Mouse (Mus musculus) left cerebral cortex, postnatal 36 days (tissue): Measurements from ENCODE around the gene Cacna2d1. TPM values are rescaled to one million over a fixed set of nuclear protein-coding genes. Genes with fewer than 3 reads are reported as not detected.

Source experiments
- DNase-seq, 2 experiments: peaks; one replicate each; pipeline ENCODE4 v3.0.0; 2021 to 2022; ENCODE audit warnings: low spot score in 2 of 2, mixed read lengths in 1 of 2
- intact Hi-C: fragments of 180-260 bp; cut with DNase I; formaldehyde crosslinking; loops from one replicate; pipeline ENCODE4 v1.15.1; 2025
- total RNA-seq, 2 experiments: library from RNA; stranded (reverse); gene quantifications; 2 replicates each; pipeline ENCODE4 v1.2.3; 2021

Gene Cacna2d1
- total RNA-seq, 2 experiments from 2014 or later, result 187 to 210 TPM

DNA sequence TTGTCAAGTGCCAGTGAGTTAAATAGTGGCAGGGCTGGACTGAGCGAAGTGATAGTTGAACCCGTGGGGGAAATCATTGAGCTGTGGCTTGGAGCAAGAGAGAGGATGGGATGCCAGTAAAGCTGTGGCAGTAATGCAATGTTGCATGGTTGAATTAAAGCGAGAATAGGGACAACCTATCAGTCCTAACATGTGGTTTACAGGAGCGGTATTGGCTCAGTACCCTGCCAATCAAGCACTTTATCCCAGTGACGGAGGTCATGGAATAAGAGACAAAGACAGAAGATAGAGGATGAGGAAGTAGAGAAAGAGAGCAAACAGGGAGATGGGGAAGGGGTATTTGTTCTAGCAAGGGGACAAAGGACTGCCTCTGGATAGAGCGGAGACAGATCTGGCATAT lies 187.6 kb downstream of the Cacna2d1 start:
- intact Hi-C loops, result no loop called here
- no peak for DNase-seq

DNA sequence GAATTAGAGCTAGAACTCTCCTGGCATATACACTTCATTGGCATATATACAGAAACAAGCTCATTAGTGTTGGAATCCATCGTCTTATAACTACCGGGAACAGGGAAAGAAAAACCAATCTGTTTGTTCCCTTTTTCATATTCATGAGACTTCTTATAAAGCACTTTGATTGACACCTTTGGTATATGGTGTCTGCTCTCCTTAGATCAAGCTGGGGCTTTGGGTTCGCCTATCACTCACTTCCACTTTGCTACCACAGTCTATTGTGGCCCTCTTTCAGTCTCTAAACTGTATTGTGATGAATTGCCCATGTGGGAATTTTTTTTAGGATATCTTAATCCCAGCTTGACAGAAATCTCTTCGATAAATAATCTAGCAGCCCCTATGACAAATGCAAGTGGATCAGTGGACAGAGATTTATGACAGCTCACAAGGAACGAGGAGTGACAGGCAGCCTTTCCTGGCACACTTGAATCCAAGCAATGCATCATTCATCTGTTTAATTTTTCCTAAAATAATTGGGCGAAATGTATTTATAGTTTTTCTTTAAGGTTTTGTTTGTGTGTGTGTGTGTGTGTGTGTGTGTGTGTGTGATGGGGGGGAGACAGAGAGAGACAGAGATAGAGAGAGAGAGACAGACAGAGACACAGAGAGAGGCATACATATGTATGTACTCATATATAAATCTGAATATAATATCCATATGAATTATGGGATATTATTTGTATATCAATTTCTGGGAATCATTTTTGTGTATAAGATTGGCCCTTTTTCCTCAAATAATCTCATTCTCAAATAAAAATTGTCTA lies 200.0 kb downstream of the Cacna2d1 start:
- no peak for DNase-seq
- intact Hi-C loops, result no loop called here

DNA sequence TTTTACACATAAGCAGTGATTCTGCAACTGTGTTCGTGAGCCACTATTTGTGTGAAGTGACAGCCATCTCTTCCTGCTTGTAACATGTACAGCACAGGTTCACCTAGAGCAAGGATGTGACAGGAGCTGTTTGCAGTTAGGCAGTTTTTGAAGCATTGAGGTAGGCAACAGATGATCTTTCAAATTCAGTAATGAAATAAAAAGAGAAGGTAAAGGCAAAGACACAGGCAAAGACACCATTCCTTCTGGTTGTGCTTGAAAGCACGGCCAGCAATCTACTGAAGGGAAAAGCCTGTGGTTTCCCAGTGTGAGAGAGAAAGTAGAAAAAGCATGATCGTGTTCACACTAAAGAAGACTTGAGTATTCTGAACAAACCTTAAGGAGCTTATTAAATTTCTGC lies 201.5 kb downstream of the Cacna2d1 start:
- no peak for DNase-seq
- intact Hi-C loops, result no loop called here

DNA sequence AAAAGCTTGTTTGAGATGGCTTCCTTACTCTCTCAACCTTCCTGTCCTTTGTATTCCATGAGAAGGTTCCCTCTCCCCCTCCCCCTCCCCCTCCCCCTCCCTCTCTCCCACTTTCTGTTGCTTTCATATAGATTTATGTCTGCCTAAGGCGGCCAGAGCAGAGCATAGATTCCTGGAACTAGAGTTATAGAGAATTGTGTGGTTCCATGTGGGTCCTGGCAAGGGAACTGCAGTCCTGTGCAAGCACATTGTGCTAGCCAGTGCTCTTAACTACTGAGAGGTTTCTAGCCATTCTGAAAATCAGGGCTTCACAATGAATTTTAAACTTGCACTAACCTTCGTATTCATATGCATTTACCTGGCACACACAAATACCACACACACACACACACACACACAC lies 202.3 kb downstream of the Cacna2d1 start:
- no peak for DNase-seq
- intact Hi-C loops, result no loop called here

DNA sequence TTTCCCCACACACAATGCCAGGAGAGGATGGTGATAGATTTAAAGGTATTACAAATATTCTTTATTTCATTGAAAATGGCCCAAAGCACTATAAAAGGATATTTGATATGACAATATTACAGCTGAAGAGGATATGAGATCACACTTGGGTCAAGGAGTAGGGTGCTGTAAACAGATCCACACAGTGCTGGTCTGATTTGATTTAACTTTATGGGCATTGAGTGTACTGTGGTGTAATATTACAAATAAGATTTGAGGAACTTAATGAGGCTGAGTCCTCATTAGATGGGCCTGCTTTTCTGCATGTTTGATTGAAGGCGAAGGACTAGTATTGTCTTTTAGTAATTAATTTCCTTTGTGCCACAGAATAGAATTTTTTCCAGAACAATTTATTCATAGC lies 212.1 kb downstream of the Cacna2d1 start:
- DNase-seq, result no peak
- intact Hi-C loops, result loop anchor here (10.0 kb wide), 1 partner anchor 128 kb away; no protein-coding TSS in a partner anchor

DNA sequence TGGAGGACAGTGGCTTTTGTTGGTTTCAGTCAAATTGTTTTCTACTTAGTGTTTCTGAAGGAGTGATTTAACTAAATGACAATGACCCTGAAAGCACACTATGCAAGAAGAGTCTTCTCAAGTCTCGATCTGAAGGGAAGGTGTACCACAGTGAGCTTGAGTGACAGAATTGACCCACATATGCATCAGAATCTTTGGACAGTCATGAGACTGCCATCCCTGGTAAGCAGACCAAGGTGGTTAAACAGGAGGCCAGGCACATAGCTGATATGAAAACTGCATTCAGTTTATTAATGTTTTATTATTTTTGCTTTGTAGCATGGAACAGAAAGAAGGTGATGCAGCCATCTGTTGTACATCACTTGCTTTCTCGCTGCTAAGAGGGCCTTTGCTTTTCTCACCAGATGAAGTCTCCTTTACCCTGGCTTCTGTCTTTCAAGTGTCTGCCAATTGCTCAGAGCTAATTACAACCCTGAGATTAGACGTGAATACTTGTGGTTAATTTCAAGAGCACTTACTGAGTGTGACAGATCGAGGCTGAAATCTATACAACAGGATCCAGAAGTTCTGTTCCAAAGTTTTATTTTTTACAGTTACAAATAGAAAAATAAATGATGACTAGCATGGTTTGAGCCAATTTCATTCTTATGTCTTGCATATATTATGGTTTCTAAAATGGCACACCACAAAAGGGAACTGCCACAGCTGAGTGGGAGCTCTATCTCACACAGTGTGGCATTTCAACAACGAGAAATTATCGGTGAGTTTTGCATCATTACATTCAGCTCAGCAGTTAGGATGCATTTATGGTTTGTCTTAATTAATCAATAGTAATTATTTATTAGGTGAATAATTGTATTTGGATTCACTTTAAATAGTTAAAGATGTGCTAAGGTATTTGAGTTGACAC lies 221.1 kb downstream of the Cacna2d1 start:
- intact Hi-C loops, result no loop called here

DNA sequence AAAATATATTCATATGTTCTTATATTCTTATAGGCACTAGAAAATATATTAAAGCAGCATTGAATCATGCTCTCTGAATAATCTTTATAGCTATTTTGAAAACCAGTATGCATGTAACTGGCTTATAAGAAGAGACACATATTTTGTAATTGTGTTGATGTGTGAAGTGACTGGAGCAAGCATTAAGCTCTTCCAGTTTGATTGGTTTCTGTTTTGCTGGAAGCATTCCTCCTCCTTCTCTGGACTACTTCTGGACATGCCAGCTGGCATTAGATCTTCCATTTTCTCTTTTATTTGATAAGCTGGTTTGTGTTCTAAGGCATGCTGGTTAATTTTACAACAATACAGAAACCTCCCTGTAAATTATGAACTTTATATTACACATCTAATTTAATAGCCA lies 228.8 kb downstream of the Cacna2d1 start:
- intact Hi-C loops, result no loop called here
- no peak for DNase-seq

More for the DNA sequence above, 221.1 kb downstream of the Cacna2d1 start:
- no peak for DNase-seq

DNA sequence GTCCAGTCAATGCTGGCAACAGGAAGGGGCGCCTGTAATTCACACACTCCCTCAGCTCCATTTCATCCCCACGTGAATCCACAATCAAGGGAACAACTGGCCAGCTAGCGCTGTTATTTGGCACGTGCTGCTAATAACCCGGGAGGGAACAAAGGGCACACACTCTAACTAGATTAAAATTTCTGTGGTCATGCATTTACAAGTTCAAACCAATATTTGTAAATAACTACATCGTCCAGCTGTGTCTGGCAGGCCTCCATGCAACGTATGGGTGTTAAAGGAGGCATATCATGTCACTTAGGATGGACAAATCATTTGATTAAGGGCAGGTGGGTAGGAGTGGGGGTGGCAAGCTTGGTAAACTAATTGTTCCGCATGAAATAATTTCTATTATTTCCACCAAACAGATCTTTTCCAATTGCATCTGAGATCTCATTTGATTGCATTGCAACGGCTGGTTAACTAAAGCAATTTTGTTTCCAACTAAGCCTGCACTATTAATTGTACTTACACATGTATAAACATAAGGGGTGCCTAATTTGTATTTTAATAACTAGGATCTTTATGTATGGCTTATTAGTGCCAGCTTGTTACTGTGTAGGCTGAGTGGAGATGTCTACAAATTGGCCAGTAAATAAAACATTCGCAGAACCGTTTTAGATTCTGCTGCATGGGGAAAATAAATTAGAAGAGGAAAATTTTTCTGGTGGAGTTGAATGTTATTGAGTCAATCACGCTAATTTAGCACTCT lies 231.8 kb downstream of the Cacna2d1 start:
- no peak for DNase-seq
- intact Hi-C loops, result no loop called here

DNA sequence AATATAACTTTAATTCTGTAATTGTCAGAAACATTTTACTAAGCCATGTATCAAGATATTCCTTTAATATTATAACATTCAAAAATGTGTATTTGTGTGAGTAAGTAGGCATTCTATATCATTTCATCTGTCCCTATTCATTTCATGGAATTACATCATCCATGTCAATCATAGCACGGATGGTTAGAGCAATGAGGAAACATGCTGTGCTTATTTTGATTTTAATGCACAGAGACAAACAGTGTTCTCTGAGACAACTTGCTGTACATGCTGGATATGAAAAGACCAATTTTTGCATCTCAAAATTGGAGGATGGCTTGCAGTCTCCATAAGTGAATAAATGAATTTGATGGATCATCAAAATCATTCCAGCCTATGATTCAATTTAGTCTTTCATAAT lies 232.4 kb downstream of the Cacna2d1 start:
- intact Hi-C loops, result no loop called here
- no peak for DNase-seq

DNA sequence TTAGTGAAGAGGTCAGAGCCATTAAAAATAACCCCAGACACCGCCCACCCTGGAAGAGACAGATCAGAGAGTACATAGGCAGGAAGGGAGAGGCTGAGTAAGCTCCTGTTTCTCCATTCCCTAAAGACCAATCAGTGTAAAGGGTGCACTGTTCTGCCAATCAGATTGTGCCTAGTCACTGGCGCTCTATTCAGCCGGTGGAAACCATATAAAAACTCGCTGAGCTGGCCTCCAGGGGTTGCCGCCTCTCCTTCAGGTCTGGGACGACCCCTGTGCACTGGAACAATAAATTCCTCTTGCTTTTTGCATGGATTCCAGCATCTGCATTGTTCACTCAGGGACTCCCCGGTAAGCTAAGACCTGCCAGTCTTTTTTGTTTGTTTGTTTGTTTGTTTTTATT lies 246.6 kb downstream of the Cacna2d1 start:
- intact Hi-C loops, result no loop called here
- DNase-seq, result no peak

DNA sequence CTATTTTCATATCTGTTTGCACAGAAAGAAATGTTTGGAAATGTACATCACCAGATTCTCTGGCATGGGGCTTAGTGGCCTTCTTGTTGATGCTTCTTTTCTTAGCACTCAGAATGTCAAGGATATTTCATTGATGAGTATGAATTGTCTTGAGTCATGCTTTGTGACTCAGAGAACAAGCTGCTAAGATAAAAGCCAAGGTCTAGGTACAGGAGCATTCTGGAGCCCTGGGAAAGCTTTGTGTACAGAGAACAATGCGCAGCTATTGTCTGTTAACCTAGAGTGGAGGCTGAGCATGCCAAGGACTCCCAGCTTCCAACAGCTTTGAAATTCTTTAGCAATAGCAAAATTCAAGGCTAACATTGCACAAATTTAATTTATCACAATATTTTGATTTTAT lies 249.6 kb downstream of the Cacna2d1 start:
- intact Hi-C loops, result no loop called here
- DNase-seq, result no peak

DNA sequence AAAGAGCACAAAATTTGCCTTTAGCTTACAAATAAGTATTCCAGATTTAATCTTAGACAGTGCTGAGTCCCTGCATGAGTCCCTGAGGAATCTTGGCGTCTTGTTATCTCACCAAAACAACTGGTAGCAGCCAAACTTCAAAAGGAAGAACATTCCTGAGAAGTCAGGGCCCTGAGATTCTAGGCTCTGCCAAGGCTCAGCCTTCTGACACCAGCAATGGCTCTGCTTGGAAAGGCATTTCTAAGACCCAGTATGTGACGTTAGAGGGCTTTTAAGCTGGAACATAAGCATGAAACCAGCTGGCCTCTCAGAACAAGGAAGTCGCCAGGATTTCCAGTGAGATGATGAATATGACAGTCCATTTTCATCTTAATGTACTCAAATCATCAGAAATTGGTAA lies 253.4 kb downstream of the Cacna2d1 start:
- no peak for DNase-seq
- intact Hi-C loops, result no loop called here

DNA sequence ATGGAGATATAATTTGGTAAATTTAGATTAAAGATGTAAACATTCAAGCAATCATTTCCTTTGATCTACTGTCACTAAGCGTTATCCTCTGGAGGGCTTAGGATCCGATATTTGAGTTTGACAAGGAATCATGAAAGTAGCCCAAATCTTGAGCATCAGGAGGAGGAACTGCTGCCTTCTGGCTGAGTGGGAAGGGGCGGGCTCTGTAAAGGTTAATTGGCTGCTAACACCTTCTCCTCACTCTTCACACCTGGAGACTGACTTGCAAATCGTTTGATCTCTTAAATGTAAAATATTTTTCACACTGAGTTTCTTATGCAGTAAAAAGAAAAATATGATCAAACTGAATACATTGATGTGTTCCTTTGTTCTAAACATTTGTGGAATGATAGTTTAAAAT lies 255.4 kb downstream of the Cacna2d1 start:
- intact Hi-C loops, result no loop called here
- DNase-seq, result no peak

DNA sequence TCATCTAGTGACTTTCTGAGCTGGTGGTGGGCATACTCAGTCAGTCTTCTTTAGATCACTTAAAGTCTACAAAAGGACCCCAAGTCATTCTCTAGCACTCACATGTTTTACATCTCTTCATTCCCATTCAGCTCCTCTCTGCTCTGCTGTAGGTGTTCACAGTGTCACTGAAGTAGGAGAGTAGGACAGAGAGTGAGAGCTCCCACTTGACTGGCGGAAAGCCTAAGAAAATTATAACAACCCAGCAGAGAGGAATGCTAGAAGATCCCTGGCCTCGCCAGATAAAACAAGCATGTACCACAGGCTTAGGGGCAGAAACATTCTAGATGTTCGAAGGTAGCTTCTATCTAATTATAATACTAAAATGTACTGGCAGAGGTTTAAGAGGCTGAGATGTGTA lies 256.7 kb downstream of the Cacna2d1 start:
- intact Hi-C loops, result no loop called here

DNA sequence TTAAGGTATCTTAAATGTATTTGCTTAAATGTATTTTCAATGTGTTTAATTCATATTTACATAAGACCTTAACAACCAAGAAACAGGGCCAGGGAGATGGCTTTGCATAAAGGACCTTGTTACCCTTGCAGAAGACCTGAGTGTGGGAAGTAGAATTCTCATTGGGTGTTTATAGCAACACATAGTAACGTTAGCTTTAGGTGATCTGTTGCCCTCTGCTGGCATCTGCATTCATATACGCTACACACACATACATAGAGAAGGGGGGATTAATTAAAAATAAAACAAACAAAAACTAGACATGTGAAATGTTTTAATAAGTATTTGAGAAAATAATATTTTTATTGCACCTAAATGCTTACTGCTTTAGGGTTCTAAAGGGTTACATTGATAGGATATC lies 265.3 kb downstream of the Cacna2d1 start:
- intact Hi-C loops, result no loop called here
- no peak for DNase-seq

More for the DNA sequence above, 256.7 kb downstream of the Cacna2d1 start:
- peak in 1 of 2 experiments; percentile 14 for DNase-seq

DNA sequence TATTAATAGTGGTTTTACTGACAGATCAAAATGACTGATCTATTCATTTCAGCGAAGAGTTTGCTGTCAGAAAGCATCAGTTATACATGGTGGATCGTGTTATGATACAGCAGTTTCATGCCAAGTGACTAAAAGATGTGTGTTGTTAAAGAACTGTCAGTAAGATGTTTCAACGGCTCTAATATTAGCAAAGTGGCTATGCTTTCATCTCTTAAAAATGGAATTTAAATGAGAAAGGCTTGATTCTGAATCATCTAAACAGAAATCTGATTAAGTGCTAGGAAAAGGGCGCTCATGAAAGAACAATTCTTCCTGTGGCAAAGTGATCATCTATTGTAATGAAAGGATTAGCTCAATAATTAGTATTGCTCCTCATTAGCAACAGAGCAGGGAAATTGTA lies 287.5 kb downstream of the Cacna2d1 start:
- DNase-seq, result no peak
- intact Hi-C loops, result no loop called here

DNA sequence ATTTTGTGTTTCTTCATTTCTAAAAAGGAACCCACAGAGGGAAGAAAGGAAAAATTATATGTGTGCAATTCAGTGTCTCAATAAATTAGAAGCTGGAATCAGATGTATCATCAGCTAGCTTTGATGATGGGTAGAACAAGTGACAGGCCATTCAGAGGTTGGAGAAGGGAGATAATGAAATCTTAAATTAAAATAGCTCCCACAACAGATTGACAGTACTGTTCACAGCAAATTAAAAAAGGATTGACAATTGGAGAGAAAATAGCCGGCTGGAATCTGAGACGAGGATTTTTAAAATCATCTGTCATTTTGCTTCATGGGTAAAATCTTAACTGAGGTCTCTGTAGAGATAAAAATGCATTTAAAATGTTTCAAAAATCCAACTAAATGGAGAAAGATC lies 290.9 kb downstream of the Cacna2d1 start:
- no peak for DNase-seq
- intact Hi-C loops, result no loop called here

DNA sequence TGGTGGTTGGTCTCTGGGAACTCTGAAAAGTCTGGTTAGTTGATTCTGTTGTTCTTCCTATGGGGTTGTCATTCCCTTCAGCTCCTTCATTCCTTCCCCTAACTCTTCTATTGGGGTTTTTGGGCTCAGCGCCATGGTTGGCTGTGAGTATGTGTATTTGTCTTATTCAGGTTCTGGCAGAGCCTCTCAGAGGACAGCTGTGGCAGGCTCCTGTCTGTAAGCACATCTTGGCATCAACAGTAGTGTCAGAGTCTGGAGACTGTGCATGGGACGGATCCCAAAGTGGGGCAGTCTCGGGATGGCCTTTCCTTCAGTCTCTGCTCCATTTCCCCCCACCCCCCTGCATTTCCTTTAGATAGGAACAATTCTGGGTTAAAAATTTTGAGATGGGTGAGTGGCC lies 294.9 kb downstream of the Cacna2d1 start:
- intact Hi-C loops, result no loop called here
- DNase-seq, result no peak

DNA sequence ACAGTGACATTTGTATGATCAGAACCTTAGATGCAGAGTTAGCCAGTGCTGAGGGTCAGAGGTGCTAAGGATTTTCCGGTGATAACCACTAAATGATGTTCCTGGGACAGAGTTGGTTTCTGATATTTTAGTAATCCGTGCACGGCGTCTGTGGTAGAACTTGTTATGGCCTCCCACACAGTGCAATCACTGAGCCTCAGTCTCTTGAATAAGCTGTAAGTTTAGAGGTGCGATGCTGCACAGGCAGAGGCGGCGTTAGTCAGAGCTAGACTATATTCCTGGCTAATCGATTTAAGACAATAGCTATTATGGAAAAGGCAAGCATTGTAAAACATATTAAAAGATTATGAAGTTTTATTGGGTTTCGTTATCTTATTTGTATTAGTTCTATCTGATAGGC lies 297.0 kb downstream of the Cacna2d1 start:
- no peak for DNase-seq
- intact Hi-C loops, result no loop called here

DNA sequence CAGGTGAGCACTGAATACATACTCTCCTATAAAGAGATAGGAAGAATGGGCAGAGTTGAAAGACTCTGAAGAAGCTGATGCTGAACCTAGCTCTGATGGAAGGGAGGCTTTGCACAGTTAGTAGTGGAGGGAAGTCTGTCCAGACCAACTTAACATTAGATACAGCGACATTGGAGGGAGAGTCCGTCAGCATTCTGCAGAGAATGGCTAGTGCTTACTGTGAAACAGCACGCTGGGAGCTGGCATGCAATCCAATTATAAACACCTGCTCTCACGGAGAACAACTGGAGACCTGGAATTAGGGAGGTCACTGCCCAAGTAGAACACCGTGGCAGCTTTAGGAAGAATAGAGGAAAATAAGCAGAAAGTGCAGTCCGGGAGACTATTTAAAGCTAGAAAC lies 300.4 kb downstream of the Cacna2d1 start:
- intact Hi-C loops, result no loop called here
- no peak for DNase-seq
